Mouse (Mus musculus): ENCODE results near the gene Plin2.
"Not testable (repeated sequence)": the region's sequence is repeated elsewhere in the genome, so short reads cannot be mapped to it uniquely, and the experiment has no call there.

DNA sequence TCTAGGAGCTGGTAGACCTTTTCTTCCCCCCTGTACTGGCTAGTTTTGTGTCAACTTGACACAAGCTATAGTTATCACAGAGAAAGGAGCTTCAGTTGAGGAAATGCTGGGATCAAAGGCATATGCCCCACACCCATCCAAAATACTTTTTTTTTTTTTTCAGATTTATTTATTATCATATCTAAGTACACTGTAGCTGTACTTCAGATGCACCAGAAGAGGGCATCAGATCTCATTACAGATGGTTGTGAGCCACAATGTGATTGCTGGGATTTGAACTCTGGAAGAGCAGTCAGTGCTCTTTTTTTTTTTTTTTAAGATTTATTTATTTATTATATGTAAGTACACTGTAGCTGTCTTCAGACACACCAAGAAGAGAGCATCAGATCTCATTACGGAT lies 47.3 kb downstream of the Plin2 start:
- not testable (repeated sequence) for TF ChIP-seq TAL1, GATA1 (IDR thresholded peaks at IDR 0.05; ENCODE audit: low read length)
